Mouse (Mus musculus) small intestine, adult 2 months (tissue): ENCODE data around the gene Kcnn3.

Source experiments
- CTCF ChIP-seq: fragments of 200-500 bp; IDR thresholded peaks from 2 replicates; pipeline ENCODE4 v1.5.1; 2012; ENCODE audit warnings: low read depth, mild to moderate bottlenecking, control low read depth, inconsistent platforms, low read length, moderate library complexity, mixed read lengths; ENCODE audit not compliant: insufficient replicate concordance, insufficient read length; ENCODE audit errors: extremely low read depth
- POLR2A ChIP-seq: fragments of 200-500 bp; IDR thresholded peaks from 2 replicates; pipeline ENCODE4 v1.6.1; 2012; ENCODE audit warnings: low read depth, mild to moderate bottlenecking, control low read depth, inconsistent platforms, low read length, moderate library complexity

- TF ChIP-seq POLR2A: no peak
- no peak for TF ChIP-seq CTCF
Observed at GRCm38 (mm10) chr3:89546951-89547350, 27.0 kb downstream of the Kcnn3 start.
